Mouse (Mus musculus): ENCODE results near the gene Atp5s. TPM values are rescaled to one million over a fixed set of nuclear protein-coding genes. Genes with fewer than 3 reads are reported as not detected.

Atp5s gene
- polyA plus RNA-seq, 1 experiment from 2014 or later: 29.4 TPM

DNA sequence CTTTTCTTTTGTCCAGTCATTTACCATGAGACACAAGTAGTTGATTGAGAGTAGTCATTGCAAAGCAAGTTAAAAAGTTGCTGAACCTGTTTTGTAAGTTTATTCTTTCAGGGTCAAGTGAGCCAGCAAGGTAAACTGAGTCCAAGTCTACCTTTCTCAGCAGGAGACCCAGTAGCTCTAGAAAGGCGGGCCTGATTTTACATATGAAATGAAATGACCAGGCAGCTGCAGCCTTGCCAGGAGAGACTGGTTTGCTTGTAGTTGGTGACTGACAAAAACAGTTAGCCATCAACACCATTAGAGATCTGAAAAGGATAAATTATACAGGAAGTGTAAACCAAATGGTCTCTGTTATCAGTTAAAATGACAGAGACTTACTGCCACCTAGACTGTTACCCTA, 5.6 kb downstream of the Atp5s start:
- H3K27me3 ChIP-seq (ENCODE audit: insufficient read depth, low read length): no peaks in the 10 kb centered on the region
- no peak overlapping the region for H3K4me2 ChIP-seq
- no peak for TF ChIP-seq CTCF (IDR thresholded peaks at IDR 0.05; ENCODE audit: low read depth)
- DNase-seq (no peak), ATAC-seq (ENCODE audit: insufficient read depth) (no peak)
- peaks cover 3% of the 10 kb centered on the region; the same call in 1 of the 2 replicates for H3K4me1 ChIP-seq (ENCODE audit: insufficient read depth)
- H3K9me3 ChIP-seq (ENCODE audit: low read depth, low read length): no peaks in the 10 kb centered on the region
- no peak overlapping the region for H3K27ac ChIP-seq (ENCODE audit: low read depth)
- no peak overlapping the region for H3K4me3 ChIP-seq (ENCODE audit: low read depth, low read length)
- H3K9ac ChIP-seq: no peak overlapping the region
- 77% methylated on average over 1 of the region's 1 CpGs for WGBS
- H3K36me3 ChIP-seq (ENCODE audit: insufficient read depth): no peaks in the 10 kb centered on the region

DNA sequence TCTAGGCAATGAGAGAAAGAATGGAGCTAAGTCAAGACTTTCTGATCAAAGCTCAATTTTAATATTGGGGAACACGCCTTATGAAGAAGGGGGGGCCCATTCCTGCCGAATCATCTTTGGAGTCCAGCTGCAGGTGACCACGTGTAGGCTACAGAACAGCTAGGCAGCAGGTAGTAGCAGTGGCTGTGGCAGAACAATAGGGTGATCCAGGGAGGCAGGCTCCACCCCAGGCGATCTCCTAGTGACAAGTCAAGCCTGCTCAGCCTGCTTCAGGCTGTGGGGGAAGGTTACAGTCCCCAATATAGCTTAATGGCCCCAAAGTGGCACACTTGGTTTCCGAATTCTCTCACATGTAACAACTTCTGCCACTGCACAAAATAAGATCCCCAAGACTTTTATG, 7.5 kb downstream of the Atp5s start:
- Histone ChIP-seq H3K4me3 (ENCODE audit: low read depth, low read length) (no peak overlapping the region), H3K36me3 (ENCODE audit: insufficient read depth) (no peaks in the 10 kb centered on the region), H3K27me3 (ENCODE audit: insufficient read depth, low read length) (no peaks in the 10 kb centered on the region), H3K4me1 (ENCODE audit: insufficient read depth) (no peaks in the 10 kb centered on the region), H3K9ac (no peak overlapping the region), H3K9me3 (ENCODE audit: low read depth, low read length) (no peaks in the 10 kb centered on the region), H3K27ac (ENCODE audit: low read depth) (no peak overlapping the region), H3K4me2 (no peak overlapping the region)
- DNase-seq (no peak), ATAC-seq (ENCODE audit: insufficient read depth) (no peak)
- no peak for TF ChIP-seq CTCF (IDR thresholded peaks at IDR 0.05; ENCODE audit: low read depth)
- WGBS: 48% methylated on average over 5 of the region's 5 CpGs

DNA sequence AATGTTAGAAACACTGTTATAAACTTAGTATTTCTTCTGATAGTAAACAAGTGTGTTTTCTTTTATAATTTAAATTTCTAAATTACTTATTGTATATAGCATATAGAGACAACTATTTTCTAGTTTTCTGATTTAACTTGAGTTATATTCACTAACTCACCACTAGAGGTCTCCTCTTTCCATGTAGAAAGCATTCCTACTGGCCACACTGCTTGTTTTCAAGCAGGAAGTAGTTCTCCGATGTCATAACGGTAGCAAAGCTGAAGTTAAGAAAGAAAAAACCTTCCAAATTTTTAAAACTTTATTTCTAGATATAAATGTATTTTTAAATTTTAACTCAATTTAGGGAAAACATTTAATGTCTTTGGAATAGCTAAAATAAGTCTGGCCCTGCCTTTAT, 8.8 kb downstream of the Atp5s start:
- Histone ChIP-seq H3K9ac (no peak overlapping the region), H3K4me3 (ENCODE audit: low read depth, low read length) (no peak overlapping the region), H3K9me3 (ENCODE audit: low read depth, low read length) (no peaks in the 10 kb centered on the region), H3K36me3 (ENCODE audit: insufficient read depth) (no peaks in the 10 kb centered on the region), H3K27me3 (ENCODE audit: insufficient read depth, low read length) (no peaks in the 10 kb centered on the region), H3K4me2 (no peak overlapping the region), H3K27ac (ENCODE audit: low read depth) (no peak overlapping the region), H3K4me1 (ENCODE audit: insufficient read depth) (no peaks in the 10 kb centered on the region)
- DNase-seq (peak; percentile 84), ATAC-seq (ENCODE audit: insufficient read depth) (peak; percentile 75)
- peak; percentile 76 for TF ChIP-seq CTCF (IDR thresholded peaks at IDR 0.05; ENCODE audit: low read depth)
- 0% methylated on average over 2 of the region's 2 CpGs for WGBS

DNA sequence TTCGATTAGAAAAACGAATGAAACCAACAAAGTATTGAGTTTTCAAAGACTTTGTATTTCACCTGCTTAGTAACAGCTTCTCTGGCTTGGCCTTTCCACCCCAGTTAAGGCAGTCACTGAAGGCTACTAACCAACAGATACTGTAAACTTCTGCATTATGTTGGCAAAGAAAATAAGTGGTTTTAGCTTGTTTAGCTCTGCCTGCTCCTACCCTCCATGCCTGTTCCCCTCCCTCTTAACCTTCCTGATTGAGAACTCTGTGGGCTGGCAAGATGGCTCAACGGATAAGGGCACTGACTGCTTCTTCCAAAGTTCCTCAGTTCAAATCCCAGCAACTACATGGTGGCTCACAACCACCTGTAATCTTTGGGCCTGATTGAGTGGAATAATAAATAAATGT, 9.2 kb downstream of the Atp5s start:
- WGBS: 69% methylated on average over 3 of the region's 3 CpGs
- no peak for ATAC-seq (ENCODE audit: insufficient read depth)
- H3K9ac ChIP-seq: no peak overlapping the region
- no peak overlapping the region for H3K4me3 ChIP-seq (ENCODE audit: low read depth, low read length)
- H3K27me3 ChIP-seq (ENCODE audit: insufficient read depth, low read length): no peaks in the 10 kb centered on the region
- no peak for DNase-seq
- H3K36me3 ChIP-seq (ENCODE audit: insufficient read depth): no peaks in the 10 kb centered on the region
- no peaks in the 10 kb centered on the region for H3K9me3 ChIP-seq (ENCODE audit: low read depth, low read length)
- no peak overlapping the region for H3K4me2 ChIP-seq
- no peak for TF ChIP-seq CTCF (IDR thresholded peaks at IDR 0.05; ENCODE audit: low read depth)
- no peak overlapping the region for H3K27ac ChIP-seq (ENCODE audit: low read depth)
- no peaks in the 10 kb centered on the region for H3K4me1 ChIP-seq (ENCODE audit: insufficient read depth)

DNA sequence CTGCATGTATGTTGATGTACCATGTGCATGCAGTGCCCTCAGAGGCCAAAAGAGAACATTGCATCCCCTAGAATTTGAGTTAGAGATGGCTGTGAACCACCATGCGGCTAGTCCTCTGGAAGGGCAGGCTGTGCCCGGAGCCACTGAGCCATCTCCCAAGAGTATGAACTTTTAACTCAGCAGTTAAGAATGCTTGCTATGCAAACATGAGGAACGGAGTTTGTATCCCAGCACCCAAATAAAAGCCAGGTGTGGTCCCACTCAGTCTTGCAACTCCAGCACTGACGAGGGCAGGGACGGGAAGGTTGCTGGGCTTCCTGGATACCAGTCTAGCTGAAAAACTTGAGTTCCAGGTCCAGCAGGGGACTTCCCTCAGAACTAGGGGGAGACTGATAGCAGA, 17.2 kb downstream of the Atp5s start:
- ATAC-seq (ENCODE audit: insufficient read depth) (no peak), DNase-seq (no peak)
- no peaks in the 10 kb centered on the region for H3K27me3 ChIP-seq (ENCODE audit: insufficient read depth, low read length)
- H3K4me1 ChIP-seq (ENCODE audit: insufficient read depth): no peaks in the 10 kb centered on the region
- TF ChIP-seq CTCF (IDR thresholded peaks at IDR 0.05; ENCODE audit: low read depth): peak; percentile 27; the same call in 1 of the 2 replicates
- H3K4me3 ChIP-seq (ENCODE audit: low read depth, low read length): no peak overlapping the region
- no peak overlapping the region for H3K4me2 ChIP-seq
- no peaks in the 10 kb centered on the region for H3K36me3 ChIP-seq (ENCODE audit: insufficient read depth)
- 55% methylated on average over 5 of the region's 5 CpGs for WGBS
- H3K27ac ChIP-seq (ENCODE audit: low read depth): no peak overlapping the region
- no peaks in the 10 kb centered on the region for H3K9me3 ChIP-seq (ENCODE audit: low read depth, low read length)
- no peak overlapping the region for H3K9ac ChIP-seq

DNA sequence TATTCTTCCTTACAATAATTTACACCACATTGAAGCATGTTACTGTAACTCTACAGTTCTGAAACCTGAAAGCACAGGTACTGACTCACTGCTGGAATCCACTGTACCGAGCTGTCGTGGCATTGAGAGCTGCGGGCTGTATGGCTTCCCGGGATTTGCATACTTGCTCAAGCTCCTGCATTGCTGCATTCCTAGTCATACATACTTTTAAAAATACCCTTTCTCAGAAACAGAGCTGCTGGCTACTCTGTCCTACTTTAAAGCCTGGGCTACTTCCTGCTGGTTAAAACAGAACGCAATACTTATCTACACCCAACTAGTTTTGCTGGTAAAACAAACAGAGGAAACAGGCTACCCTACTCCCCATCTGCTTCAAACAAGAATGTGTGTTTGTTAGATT, 19.4 kb downstream of the Atp5s start:
- TF ChIP-seq CTCF (IDR thresholded peaks at IDR 0.05; ENCODE audit: low read depth): no peak

DNA sequence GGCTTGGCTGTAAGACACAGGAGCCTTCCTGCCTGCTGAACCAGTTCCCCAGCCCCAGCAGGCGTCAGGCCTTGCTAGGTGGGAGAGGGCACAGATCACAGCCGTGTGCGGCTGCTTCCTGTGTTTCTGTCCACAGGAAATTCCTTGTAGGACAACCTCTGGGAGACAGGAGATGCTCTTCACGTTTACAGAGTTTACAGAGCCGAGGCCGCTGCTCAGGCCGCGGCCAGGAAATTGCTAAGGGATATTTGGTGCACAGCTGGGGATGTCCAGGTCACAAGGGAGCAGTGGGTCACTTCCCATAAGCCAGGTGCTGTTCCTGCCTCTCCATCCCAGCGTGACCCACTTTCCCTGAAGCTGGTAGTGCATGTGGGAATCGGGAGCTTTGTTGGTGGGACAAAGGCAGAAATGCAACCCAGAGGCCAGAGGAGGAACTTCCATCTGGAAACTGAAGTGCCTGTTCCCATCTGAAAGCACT, 27.2 kb downstream of the Atp5s start:
- ATAC-seq (ENCODE audit: insufficient read depth): peak; percentile 75
- Histone ChIP-seq H3K9me3 (ENCODE audit: low read depth, low read length) (no peaks in the 10 kb centered on the region), H3K9ac (no peak overlapping the region), H3K27ac (ENCODE audit: low read depth) (peak overlapping the region; percentile 31; the same call in 1 of the 2 replicates), H3K36me3 (ENCODE audit: insufficient read depth) (no peaks in the 10 kb centered on the region), H3K4me3 (ENCODE audit: low read depth, low read length) (no peak overlapping the region), H3K27me3 (ENCODE audit: insufficient read depth, low read length) (no peaks in the 10 kb centered on the region), H3K4me1 (ENCODE audit: insufficient read depth) (0 out of 2 replicates have a peak, but pooled peaks cover 6% of the 10 kb centered on the region), H3K4me2 (no peak overlapping the region)
- WGBS: 17% methylated on average over 10 of the region's 10 CpGs
- TF ChIP-seq CTCF (IDR thresholded peaks at IDR 0.05; ENCODE audit: low read depth): peak; percentile 24; the same call in 1 of the 2 replicates
- DNase-seq: peak; percentile 64

More for the DNA sequence above, 19.4 kb downstream of the Atp5s start:
- H3K27ac ChIP-seq (ENCODE audit: low read depth): no peak overlapping the region
- no peak overlapping the region for H3K4me2 ChIP-seq
- no peak overlapping the region for H3K9ac ChIP-seq
- ATAC-seq (ENCODE audit: insufficient read depth): no peak
- 56% methylated on average over 5 of the region's 5 CpGs for WGBS
- no peaks in the 10 kb centered on the region for H3K27me3 ChIP-seq (ENCODE audit: insufficient read depth, low read length)
- H3K36me3 ChIP-seq (ENCODE audit: insufficient read depth): no peaks in the 10 kb centered on the region
- H3K9me3 ChIP-seq (ENCODE audit: low read depth, low read length): no peaks in the 10 kb centered on the region
- DNase-seq: no peak
- no peaks in the 10 kb centered on the region for H3K4me1 ChIP-seq (ENCODE audit: insufficient read depth)
- no peak overlapping the region for H3K4me3 ChIP-seq (ENCODE audit: low read depth, low read length)

DNA sequence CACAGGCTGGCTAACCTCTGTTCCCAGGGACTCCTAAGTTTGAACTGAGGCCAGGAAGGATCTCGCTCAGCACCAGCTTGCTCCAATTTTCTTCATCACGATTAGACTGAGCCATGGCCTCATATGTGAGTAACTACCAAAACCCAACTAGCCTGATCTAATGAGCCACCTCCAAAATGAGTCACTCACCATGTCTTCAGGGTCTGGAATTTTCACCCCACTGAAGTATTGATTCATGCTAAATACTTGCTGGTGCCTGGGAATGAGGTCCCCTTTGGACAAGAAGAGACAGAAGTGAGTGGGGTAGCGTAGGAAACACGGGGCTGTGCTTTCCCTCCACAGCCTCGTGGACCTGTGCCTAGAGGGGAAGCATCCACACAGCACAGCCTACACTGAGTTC, 29.2 kb downstream of the Atp5s start:
- WGBS: 77% methylated on average over 5 of the region's 5 CpGs

More for the DNA sequence above, 29.2 kb downstream of the Atp5s start:
- H3K27ac ChIP-seq (ENCODE audit: low read depth): no peak overlapping the region
- H3K4me2 ChIP-seq: no peak overlapping the region
- no peaks in the 10 kb centered on the region for H3K36me3 ChIP-seq (ENCODE audit: insufficient read depth)
- no peak for TF ChIP-seq CTCF (IDR thresholded peaks at IDR 0.05; ENCODE audit: low read depth)
- ATAC-seq (ENCODE audit: insufficient read depth) (no peak), DNase-seq (no peak)
- H3K27me3 ChIP-seq (ENCODE audit: insufficient read depth, low read length): no peaks in the 10 kb centered on the region
- H3K9ac ChIP-seq: no peak overlapping the region
- H3K9me3 ChIP-seq (ENCODE audit: low read depth, low read length): no peaks in the 10 kb centered on the region
- no peak overlapping the region for H3K4me3 ChIP-seq (ENCODE audit: low read depth, low read length)
- H3K4me1 ChIP-seq (ENCODE audit: insufficient read depth): 0 out of 2 replicates have a peak, but pooled peaks cover 10% of the 10 kb centered on the region
